Mouse (Mus musculus) effector memory CD4-positive, alpha-beta T cell, adult 5 months (primary cell): ENCODE measurements around the gene Olfr675. TPM values are rescaled to one million over a fixed set of nuclear protein-coding genes. Genes with fewer than 3 reads are reported as not detected.

Experiments
- polyA plus RNA-seq: library from polyadenylated mRNA; unstranded; fragments of 100-300 nt; shearing (Covaris generic); gene quantifications from one replicate; pipeline ENCODE4 v1.2.1, GENCODE M21; 2017

Olfr675 gene
- polyA plus RNA-seq, result not detected

DNA sequence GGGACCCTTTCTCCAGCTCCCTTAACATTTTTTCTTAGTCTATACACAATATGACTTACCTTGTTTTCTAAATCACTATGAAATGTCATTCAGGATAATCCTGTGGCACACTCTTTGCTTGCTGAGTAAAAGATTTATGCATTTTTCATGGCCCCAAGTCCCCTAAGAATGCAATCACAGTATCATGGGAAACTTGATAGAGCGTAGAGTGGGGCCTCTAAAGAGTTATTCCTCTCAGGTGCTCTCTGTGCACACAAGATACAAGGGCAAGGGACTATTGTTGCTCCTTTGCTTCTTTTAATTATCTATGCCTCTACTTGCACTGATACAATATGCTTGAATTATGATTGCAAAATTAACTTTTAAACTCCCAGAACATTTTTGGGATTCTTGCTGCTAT, at the start of gene Olfr675:
Olfr675 (minus strand) TSS at position 101 of the 400 bp plus-strand sequence.

DNA sequence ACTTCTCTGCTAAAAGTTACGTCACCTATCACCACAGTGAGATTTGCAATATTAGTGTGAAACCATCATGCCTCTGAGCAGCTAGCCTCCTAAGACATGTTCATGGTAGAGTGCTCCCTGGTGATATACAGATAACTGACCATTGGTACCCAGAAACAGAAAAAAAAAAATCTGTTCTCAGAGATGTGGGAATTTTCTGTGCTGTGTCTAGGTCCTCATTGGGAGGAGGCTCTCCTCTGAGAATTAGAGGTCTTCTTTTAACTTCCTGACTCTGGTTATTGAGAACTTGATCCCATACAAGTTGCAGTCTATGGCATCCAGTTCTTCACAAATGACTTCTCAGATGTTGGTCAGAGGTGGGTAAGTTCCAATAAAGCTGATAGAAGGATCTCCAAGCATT, 35.9 kb upstream of the Olfr675 start, which contains the start of gene Olfr678:
Olfr678 (plus strand) TSS at position 301 of the 400 bp plus-strand sequence.

DNA sequence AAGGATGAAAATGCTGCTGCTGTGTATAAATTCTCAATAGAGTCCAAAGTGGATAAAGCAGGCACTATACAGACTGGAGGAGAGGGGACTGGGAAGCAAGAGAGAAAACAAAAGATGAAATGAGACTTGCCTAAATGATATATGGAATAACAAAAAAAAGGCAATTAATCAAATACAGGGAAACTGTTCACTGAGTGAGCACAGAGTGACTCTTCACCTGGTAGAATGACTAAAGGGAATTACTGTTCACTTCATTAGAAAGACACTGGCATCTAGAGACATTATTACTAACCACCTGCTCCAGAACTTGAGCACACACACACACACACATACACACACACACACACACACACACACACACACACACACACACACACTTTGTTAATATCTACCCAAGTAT, 4.1 kb upstream of the Olfr675 start, which contains the start of gene Olfr676:
Olfr676 (plus strand) TSS at position 301 of the 400 bp plus-strand sequence.

DNA sequence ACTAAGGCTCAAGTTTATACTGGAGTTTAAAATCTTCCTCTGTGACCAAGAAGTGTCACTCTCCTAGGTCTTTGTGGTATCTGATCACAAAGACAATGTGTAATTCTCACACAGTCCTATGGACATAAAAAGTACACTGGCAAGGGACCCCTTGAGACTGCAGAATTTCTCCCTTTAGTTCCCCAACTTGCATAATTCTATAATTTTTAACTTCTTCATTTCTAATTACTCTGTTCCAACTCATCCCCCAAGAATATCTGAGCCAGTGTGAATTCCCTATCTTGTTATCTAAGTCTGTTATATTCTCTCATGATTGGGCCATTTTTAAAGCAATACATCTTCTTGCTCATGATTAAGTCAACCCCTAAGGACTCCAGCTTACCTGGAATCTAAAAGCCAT, 26.3 kb downstream of the Olfr675 start, which contains the start of gene Olfr672:
Olfr672 (minus strand) TSS at position 101 of the 400 bp plus-strand sequence.

DNA sequence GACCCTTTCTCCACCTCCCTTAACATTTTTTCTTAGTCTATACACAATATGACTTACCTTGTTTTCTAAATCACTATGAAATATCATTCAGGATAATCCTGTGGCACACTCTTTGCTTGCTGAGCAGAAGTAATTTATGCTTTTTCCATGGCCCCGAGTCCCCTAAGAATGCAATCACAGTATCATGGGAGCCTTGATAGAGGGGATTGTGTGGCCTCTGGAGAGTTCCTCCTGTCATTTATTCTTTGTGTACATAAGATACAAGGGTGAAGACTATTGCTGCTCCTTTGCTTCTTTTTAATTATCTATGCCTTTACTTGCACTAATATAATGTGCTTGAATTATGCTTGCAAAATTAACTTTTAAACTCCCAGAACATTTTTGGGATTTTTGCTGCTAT, 49.2 kb downstream of the Olfr675 start, which contains the start of gene Olfr671:
Olfr671 (minus strand) TSS at position 101 of the 400 bp plus-strand sequence.

Other genes starting within 250 kb of the Olfr675 start
- not detected for gene Usp17lb, start 185.9 kb downstream of the Olfr675 start, polyA plus RNA-seq
- gene Usp17la, start 171.5 kb downstream of the Olfr675 start, polyA plus RNA-seq, result not detected
- not detected for gene Olfr665, start 150.4 kb downstream of the Olfr675 start, polyA plus RNA-seq
- not detected for gene Olfr666, start 132.5 kb downstream of the Olfr675 start, polyA plus RNA-seq
- not detected for gene Olfr667, start 107.0 kb downstream of the Olfr675 start, polyA plus RNA-seq
- gene Olfr668, start 100.4 kb downstream of the Olfr675 start, polyA plus RNA-seq, result not detected
- gene Olfr669, start 94.2 kb downstream of the Olfr675 start, polyA plus RNA-seq, result 0.16 TPM
- gene Olfr670, start 65.8 kb downstream of the Olfr675 start, polyA plus RNA-seq, result 0.12 TPM
- gene Olfr671, start 49.3 kb downstream of the Olfr675 start, polyA plus RNA-seq, result 0.26 TPM
- gene Olfr672, start 26.4 kb downstream of the Olfr675 start, polyA plus RNA-seq, result not detected
- gene Olfr676, start 4.2 kb upstream of the Olfr675 start, polyA plus RNA-seq, result not detected
- not detected for gene Olfr677, start 22.9 kb upstream of the Olfr675 start, polyA plus RNA-seq
- gene Olfr678, start 36.0 kb upstream of the Olfr675 start, polyA plus RNA-seq, result not detected
- not detected for gene Olfr679, start 52.7 kb upstream of the Olfr675 start, polyA plus RNA-seq
- gene Olfr680-ps1, start 64.4 kb upstream of the Olfr675 start, polyA plus RNA-seq, result not detected
- not detected for gene Olfr681, start 88.4 kb upstream of the Olfr675 start, polyA plus RNA-seq
- gene Olfr683, start 118.6 kb upstream of the Olfr675 start, polyA plus RNA-seq, result not detected
- not detected for gene Olfr684, start 135.2 kb upstream of the Olfr675 start, polyA plus RNA-seq
- gene Olfr685, start 157.6 kb upstream of the Olfr675 start, polyA plus RNA-seq, result not detected
- not detected for gene Olfr686, start 179.0 kb upstream of the Olfr675 start, polyA plus RNA-seq